ENCODE assay signal across 7 mouse cellular contexts in genomic region chr14:120912090-120912710, GRCm38 (mm10). TPM values are rescaled to one million over a fixed set of nuclear protein-coding genes. Genes with fewer than 3 reads are reported as not detected.
DNase-seq lines count a peak whose midpoint lies in the region; ATAC-seq and TF ChIP-seq lines count a peak whose summit lies in the region.

No protein-coding gene starts in this region.

- H3K4me2 ChIP-seq in embryonic facial prominence, embryonic 11.5 days (ENCODE audit: low read depth, low read length) = peak overlapping the region; percentile 71
- H3K4me2 ChIP-seq in intestine, embryonic 16.5 days (ENCODE audit: low read depth, low read length) = peak overlapping the region; percentile 68
- H3K4me2 ChIP-seq in neural tube, embryonic 15.5 days = peak overlapping the region; percentile 97

- ATAC-seq in embryonic facial prominence, embryonic 11.5 days (replicated peaks; ENCODE audit: insufficient number of reproducible peaks, low FRiP score, low TSS enrichment, low read depth) = no peak
- ATAC-seq in intestine, embryonic 16.5 days = no peak
- ATAC-seq in neural tube, embryonic 15.5 days (ENCODE audit: low FRiP score) = no peak
- no peak for ATAC-seq in frontal cortex, adult (ENCODE audit: low TSS enrichment)

- no peak overlapping the region for H3K27ac ChIP-seq in embryonic facial prominence, embryonic 11.5 days (replicated peaks; ENCODE audit: low read depth, low read length)
- peak overlapping the region; percentile 94; the same call in 1 of the 2 replicates for H3K27ac ChIP-seq in intestine, embryonic 16.5 days (ENCODE audit: low read length)
- no peak overlapping the region for H3K27ac ChIP-seq in neural tube, embryonic 15.5 days (replicated peaks)

- H3K4me1 ChIP-seq in lung, adult 2 months (ENCODE audit: control insufficient read depth, insufficient read depth, low read length) = peaks cover 2% of the 10 kb centered on the region; the same call in 1 of the 2 replicates
- no peaks in the 10 kb centered on the region for H3K4me1 ChIP-seq in embryonic facial prominence, embryonic 11.5 days (ENCODE audit: control insufficient read depth, insufficient read depth, low read length)
- H3K4me1 ChIP-seq in intestine, embryonic 16.5 days (ENCODE audit: control insufficient read depth, insufficient read depth, low read length) = peaks cover 12% of the 10 kb centered on the region; the same call in 1 of the 2 replicates
- H3K4me1 ChIP-seq in neural tube, embryonic 15.5 days = peaks cover 19% of the 10 kb centered on the region

- TF ChIP-seq POLR2A in lung, adult 2 months (IDR thresholded peaks at IDR 0.05; ENCODE audit: borderline replicate concordance, extremely low read depth, low read depth, low read length) = no peak

- no peaks in the 10 kb centered on the region for H3K36me3 ChIP-seq in embryonic facial prominence, embryonic 11.5 days (replicated peaks; ENCODE audit: control insufficient read depth, insufficient read depth, low read depth, low read length)
- H3K36me3 ChIP-seq in intestine, embryonic 16.5 days (ENCODE audit: control insufficient read depth, insufficient read depth, low read length) = no peaks in the 10 kb centered on the region
- H3K36me3 ChIP-seq in neural tube, embryonic 15.5 days = no peaks in the 10 kb centered on the region

- no peaks in the 10 kb centered on the region for H3K9me3 ChIP-seq in embryonic facial prominence, embryonic 11.5 days (replicated peaks; ENCODE audit: control insufficient read depth, low read length)
- no peaks in the 10 kb centered on the region for H3K9me3 ChIP-seq in intestine, embryonic 16.5 days (ENCODE audit: control insufficient read depth, low read length)
- no peaks in the 10 kb centered on the region for H3K9me3 ChIP-seq in neural tube, embryonic 15.5 days (replicated peaks)

- WGBS in lung, adult 2 months = 19% methylated on average over 11 of the region's 11 CpGs
- WGBS in embryonic facial prominence, embryonic 11.5 days = 11% methylated on average over 11 of the region's 11 CpGs
- WGBS in intestine, embryonic 16.5 days = 9% methylated on average over 11 of the region's 11 CpGs
- 7% methylated on average over 11 of the region's 11 CpGs for WGBS in neural tube, embryonic 15.5 days

- no peak for TF ChIP-seq CTCF in lung, adult 2 months (IDR thresholded peaks at IDR 0.05; ENCODE audit: insufficient read depth, low read length)

- H3K27me3 ChIP-seq in embryonic facial prominence, embryonic 11.5 days (ENCODE audit: control insufficient read depth, insufficient read depth, low read length) = no peaks in the 10 kb centered on the region
- no peaks in the 10 kb centered on the region for H3K27me3 ChIP-seq in intestine, embryonic 16.5 days (replicated peaks; ENCODE audit: control insufficient read depth, insufficient read depth, low read length)
- H3K27me3 ChIP-seq in neural tube, embryonic 15.5 days (replicated peaks) = no peaks in the 10 kb centered on the region

- DNase-seq in lung, adult 2 months = no peak
- no peak for DNase-seq in lung, postnatal 36 days
- no peak for DNase-seq in embryonic facial prominence, embryonic 11.5 days (ENCODE audit: low spot score)
- DNase-seq in left cerebral cortex, adult 11 months (ENCODE audit: low spot score) = no peak

- H3K4me3 ChIP-seq in lung, adult 2 months (replicated peaks; ENCODE audit: extremely low read depth, low read depth, low read length) = peak overlapping the region; percentile 91
- peak overlapping the region; percentile 77 for H3K4me3 ChIP-seq in embryonic facial prominence, embryonic 11.5 days (ENCODE audit: low read depth, low read length)
- peak overlapping the region; percentile 92 for H3K4me3 ChIP-seq in intestine, embryonic 16.5 days (ENCODE audit: low read length)
- H3K4me3 ChIP-seq in neural tube, embryonic 15.5 days (replicated peaks) = peak overlapping the region; percentile 78

- peak overlapping the region; percentile 84 for H3K9ac ChIP-seq in embryonic facial prominence, embryonic 11.5 days (replicated peaks; ENCODE audit: low read length)
- peak overlapping the region; percentile 85 for H3K9ac ChIP-seq in intestine, embryonic 16.5 days (ENCODE audit: low read depth, low read length)
- peak overlapping the region; percentile 77 for H3K9ac ChIP-seq in neural tube, embryonic 15.5 days (replicated peaks)

RNA-seq across cellular contexts. Expression of gene Ipo5, which starts 1.2 kb away (rescaled TPM):
- 10.3 and 17.8 TPM in 2 replicates for polyA plus RNA-seq in lung, adult 2 months (2012; rRNA removed)
- polyA plus RNA-seq in embryonic facial prominence, embryonic 11.5 days (2014; fragmentation: Nextera tagmentation; extraction: Ambion mirVana) = 144 and 151 TPM in 2 replicates
- polyA plus RNA-seq in intestine, embryonic 16.5 days (2015; fragmentation: Nextera tagmentation; extraction: Ambion mirVana) = 63.5 and 67.7 TPM in 2 replicates
- polyA plus RNA-seq in neural tube, embryonic 15.5 days (2015; fragmentation: Nextera tagmentation; extraction: Ambion mirVana) = 50.8 and 59.0 TPM in 2 replicates
